Mouse (Mus musculus): ENCODE data around the gene Arl2bp. TPM values are rescaled to one million over a fixed set of nuclear protein-coding genes. Genes with fewer than 3 reads are reported as not detected.
A peak's percentile ranks its signal among the peaks of the same experiment; 100 is the strongest.

Arl2bp gene
- polyA plus RNA-seq (2014; fragmentation: Nextera tagmentation; extraction: Ambion mirVana): 54.5 and 59.0 TPM in 2 replicates

DNA sequence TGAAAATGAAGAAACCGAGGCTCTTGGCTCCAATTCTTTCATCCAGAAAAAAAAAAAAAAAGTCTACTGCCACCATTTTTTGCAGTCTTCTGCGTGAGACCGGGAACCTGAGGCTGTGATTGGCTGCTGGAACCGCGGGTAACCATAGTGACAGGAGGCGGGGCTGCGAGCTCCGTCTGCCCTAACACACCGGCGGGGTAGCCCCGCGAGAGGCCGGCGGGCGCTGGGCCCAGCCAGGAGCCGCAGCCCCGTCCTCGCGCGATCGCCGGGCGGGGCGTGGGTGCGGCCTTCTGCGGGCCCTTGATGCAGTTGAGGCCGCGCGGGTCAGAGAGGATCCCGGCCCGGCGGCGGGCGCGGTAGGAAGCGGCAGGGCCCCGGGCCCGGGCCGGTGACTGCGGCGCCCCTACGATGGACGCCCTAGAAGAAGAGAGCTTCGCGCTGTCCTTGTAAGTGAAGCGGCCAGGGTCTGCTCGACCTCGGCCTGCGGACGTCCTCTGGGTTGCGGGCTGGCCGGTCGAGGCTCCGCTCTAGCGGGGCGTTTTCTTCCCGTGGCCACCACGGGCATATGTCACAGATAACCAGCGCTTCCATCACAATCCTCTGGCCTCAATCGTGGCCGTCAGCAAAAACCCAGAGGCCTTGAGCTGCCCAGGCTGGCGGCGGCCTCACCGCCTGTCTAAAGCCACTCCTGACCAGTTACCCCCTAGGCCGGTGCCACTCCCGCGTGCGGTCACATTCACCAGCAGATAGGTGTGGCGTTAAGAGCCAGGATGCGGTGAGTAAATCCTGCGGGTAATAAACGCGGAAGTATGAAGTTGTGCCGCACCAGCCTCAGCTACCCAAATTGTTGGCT is at the start of gene Arl2bp:
TSS of gene Arl2bp (plus strand) at position 145 of the 853 bp plus-strand sequence.
- H3K9ac ChIP-seq (ENCODE audit: low read depth, low read length): peak within 1 kb of the TSS; percentile 98
- under 1% methylated on average over 50 of the region's 74 CpGs for WGBS
- H3K9me3 ChIP-seq (ENCODE audit: control insufficient read depth, low read length): no peaks in the 10 kb centered on the region
- peaks cover 33% of the 10 kb centered on the region for H3K36me3 ChIP-seq (ENCODE audit: control insufficient read depth, insufficient read depth, low read length)
- DNase-seq (ENCODE audit: low spot score): peak; percentile 97
- H3K27ac ChIP-seq (replicated peaks; ENCODE audit: low read depth, low read length): peak within 1 kb of the TSS; percentile 90
- H3K4me1 ChIP-seq (ENCODE audit: control insufficient read depth, insufficient read depth, low read length): no peaks in the 10 kb centered on the region
- peak within 1 kb of the TSS; percentile 76 for H3K4me2 ChIP-seq (ENCODE audit: low read depth, low read length)
- H3K4me3 ChIP-seq (ENCODE audit: low read depth, low read length): peak within 1 kb of the TSS; percentile 95
- H3K27me3 ChIP-seq (replicated peaks; ENCODE audit: control insufficient read depth, insufficient read depth, low read length): no peaks in the 10 kb centered on the region
- ATAC-seq (ENCODE audit: low read depth): peak; percentile 99

DNA sequence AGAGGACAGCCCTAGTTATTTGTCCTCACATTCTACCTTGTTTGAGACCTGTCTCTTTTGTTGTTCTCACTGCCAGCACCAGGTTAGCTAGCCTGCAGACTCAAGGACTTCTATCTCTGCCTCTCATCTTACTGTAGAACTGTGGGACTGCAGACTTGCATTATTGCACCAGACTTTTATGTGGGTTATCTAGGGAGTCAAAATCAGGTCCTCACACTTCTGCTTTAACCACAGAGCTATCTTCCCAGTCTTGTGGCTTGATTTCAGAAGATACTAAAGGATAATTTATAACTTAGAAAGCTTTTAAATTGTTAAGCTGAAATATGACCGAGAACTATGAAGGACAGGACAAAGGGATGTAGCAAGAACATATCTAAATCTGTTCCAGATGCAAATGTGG is 41.5 kb upstream of the Arl2bp start:
- no peaks in the 10 kb centered on the region for H3K9me3 ChIP-seq (ENCODE audit: control insufficient read depth, low read length)
- WGBS: 69% methylated on average over 1 of the region's 1 CpGs
- H3K9ac ChIP-seq (ENCODE audit: low read depth, low read length): no peak overlapping the region
- no peak overlapping the region for H3K4me2 ChIP-seq (ENCODE audit: low read depth, low read length)
- no peak overlapping the region for H3K27ac ChIP-seq (replicated peaks; ENCODE audit: low read depth, low read length)
- ATAC-seq (ENCODE audit: low read depth) (no peak), DNase-seq (ENCODE audit: low spot score) (no peak)
- no peaks in the 10 kb centered on the region for H3K4me1 ChIP-seq (ENCODE audit: control insufficient read depth, insufficient read depth, low read length)
- no peak overlapping the region for H3K4me3 ChIP-seq (ENCODE audit: low read depth, low read length)
- H3K36me3 ChIP-seq (ENCODE audit: control insufficient read depth, insufficient read depth, low read length): peaks cover 38% of the 10 kb centered on the region
- no peaks in the 10 kb centered on the region for H3K27me3 ChIP-seq (replicated peaks; ENCODE audit: control insufficient read depth, insufficient read depth, low read length)

GRCm38 (mm10) chr8:94633564-94634194 is 32.7 kb upstream of the Arl2bp start:
- Histone ChIP-seq H3K4me3 (ENCODE audit: low read depth, low read length) (no peak overlapping the region), H3K4me2 (ENCODE audit: low read depth, low read length) (no peak overlapping the region), H3K9me3 (ENCODE audit: control insufficient read depth, low read length) (no peaks in the 10 kb centered on the region), H3K36me3 (ENCODE audit: control insufficient read depth, insufficient read depth, low read length) (peaks cover 89% of the 10 kb centered on the region), H3K9ac (ENCODE audit: low read depth, low read length) (no peak overlapping the region), H3K4me1 (ENCODE audit: control insufficient read depth, insufficient read depth, low read length) (no peaks in the 10 kb centered on the region), H3K27ac (replicated peaks; ENCODE audit: low read depth, low read length) (no peak overlapping the region), H3K27me3 (replicated peaks; ENCODE audit: control insufficient read depth, insufficient read depth, low read length) (no peaks in the 10 kb centered on the region)
- ATAC-seq (ENCODE audit: low read depth) (no peak), DNase-seq (ENCODE audit: low spot score) (no peak)
- WGBS: 87% methylated on average over 2 of the region's 2 CpGs

DNA sequence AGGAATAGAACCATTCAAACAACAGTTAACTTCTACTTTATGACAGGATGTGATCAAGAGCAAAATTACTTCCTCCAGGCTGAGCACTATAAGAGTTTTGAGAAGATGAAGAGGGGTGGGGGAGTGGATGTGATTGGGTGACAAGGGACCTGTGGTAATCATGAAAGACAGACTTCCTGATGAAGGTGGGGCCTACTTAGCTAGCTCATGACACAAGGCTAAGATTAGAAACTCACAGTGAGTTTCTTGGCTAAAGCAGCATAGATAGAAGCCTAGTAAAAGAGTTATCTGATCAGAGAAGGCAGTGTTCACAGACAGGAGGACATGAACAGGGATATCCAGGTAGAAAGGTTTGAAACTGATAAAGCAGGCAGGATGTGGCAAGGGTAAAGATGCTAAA is 32.2 kb upstream of the Arl2bp start:
- Histone ChIP-seq H3K27me3 (replicated peaks; ENCODE audit: control insufficient read depth, insufficient read depth, low read length) (no peaks in the 10 kb centered on the region), H3K27ac (replicated peaks; ENCODE audit: low read depth, low read length) (no peak overlapping the region), H3K36me3 (ENCODE audit: control insufficient read depth, insufficient read depth, low read length) (peaks cover 90% of the 10 kb centered on the region), H3K9ac (ENCODE audit: low read depth, low read length) (no peak overlapping the region), H3K4me2 (ENCODE audit: low read depth, low read length) (no peak overlapping the region), H3K4me3 (ENCODE audit: low read depth, low read length) (no peak overlapping the region), H3K4me1 (ENCODE audit: control insufficient read depth, insufficient read depth, low read length) (no peaks in the 10 kb centered on the region), H3K9me3 (ENCODE audit: control insufficient read depth, low read length) (no peaks in the 10 kb centered on the region)
- ATAC-seq (ENCODE audit: low read depth) (no peak), DNase-seq (ENCODE audit: low spot score) (no peak)

DNA sequence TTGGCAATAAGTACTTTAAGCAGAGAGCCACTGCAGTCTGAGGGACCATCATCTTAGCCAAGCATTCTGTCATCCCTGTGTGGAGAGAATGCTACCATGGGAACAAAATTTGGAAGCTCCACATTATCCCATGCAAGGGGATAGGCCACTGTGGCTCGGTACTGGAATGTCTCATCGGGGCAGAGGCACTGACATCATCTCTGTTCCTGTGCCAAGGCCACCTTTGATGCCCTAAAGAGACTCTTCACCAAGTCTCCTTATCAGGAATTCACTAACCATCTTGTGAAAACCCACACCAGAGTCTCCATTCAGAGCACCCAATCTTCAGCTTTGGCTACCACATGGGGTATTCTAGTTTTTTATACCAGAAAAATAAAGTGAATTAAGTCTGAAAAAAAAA is 25.2 kb upstream of the Arl2bp start:
- DNase-seq (ENCODE audit: low spot score): no peak
- H3K27me3 ChIP-seq (replicated peaks; ENCODE audit: control insufficient read depth, insufficient read depth, low read length): no peaks in the 10 kb centered on the region
- no peak overlapping the region for H3K9ac ChIP-seq (ENCODE audit: low read depth, low read length)
- no peak overlapping the region for H3K4me2 ChIP-seq (ENCODE audit: low read depth, low read length)
- H3K9me3 ChIP-seq (ENCODE audit: control insufficient read depth, low read length): no peaks in the 10 kb centered on the region
- H3K4me1 ChIP-seq (ENCODE audit: control insufficient read depth, insufficient read depth, low read length): no peaks in the 10 kb centered on the region
- H3K27ac ChIP-seq (replicated peaks; ENCODE audit: low read depth, low read length): no peak overlapping the region
- peaks cover 86% of the 10 kb centered on the region for H3K36me3 ChIP-seq (ENCODE audit: control insufficient read depth, insufficient read depth, low read length)
- ATAC-seq (ENCODE audit: low read depth): no peak
- no peak overlapping the region for H3K4me3 ChIP-seq (ENCODE audit: low read depth, low read length)
- WGBS: 92% methylated on average over 2 of the region's 2 CpGs

DNA sequence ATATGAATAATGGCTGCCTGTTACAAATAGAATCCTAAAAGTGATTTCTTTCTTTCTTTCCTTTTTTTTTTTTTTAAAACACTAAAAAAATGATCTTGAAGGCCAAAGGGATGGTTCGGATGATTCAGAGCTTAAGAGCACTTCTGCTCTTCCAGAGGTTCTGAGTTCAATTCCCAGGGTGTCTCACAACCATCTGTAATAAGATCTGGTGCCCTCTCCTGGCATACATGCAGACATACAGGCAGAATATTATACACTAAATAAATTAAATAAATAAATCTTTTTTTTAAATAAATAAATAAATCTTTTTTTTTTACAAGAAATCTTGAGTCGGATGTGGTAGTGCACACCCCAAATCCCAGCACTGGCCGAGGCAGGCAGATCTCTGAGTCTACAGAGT is 24.5 kb upstream of the Arl2bp start:
- Histone ChIP-seq H3K9ac (ENCODE audit: low read depth, low read length) (no peak overlapping the region), H3K9me3 (ENCODE audit: control insufficient read depth, low read length) (no peaks in the 10 kb centered on the region), H3K4me1 (ENCODE audit: control insufficient read depth, insufficient read depth, low read length) (no peaks in the 10 kb centered on the region), H3K4me3 (ENCODE audit: low read depth, low read length) (no peak overlapping the region), H3K27me3 (replicated peaks; ENCODE audit: control insufficient read depth, insufficient read depth, low read length) (no peaks in the 10 kb centered on the region), H3K27ac (replicated peaks; ENCODE audit: low read depth, low read length) (no peak overlapping the region), H3K4me2 (ENCODE audit: low read depth, low read length) (no peak overlapping the region), H3K36me3 (ENCODE audit: control insufficient read depth, insufficient read depth, low read length) (peaks cover 86% of the 10 kb centered on the region)
- no peak for DNase-seq (ENCODE audit: low spot score)
- no peak for ATAC-seq (ENCODE audit: low read depth)
- WGBS: 91% methylated on average over 3 of the region's 3 CpGs

DNA sequence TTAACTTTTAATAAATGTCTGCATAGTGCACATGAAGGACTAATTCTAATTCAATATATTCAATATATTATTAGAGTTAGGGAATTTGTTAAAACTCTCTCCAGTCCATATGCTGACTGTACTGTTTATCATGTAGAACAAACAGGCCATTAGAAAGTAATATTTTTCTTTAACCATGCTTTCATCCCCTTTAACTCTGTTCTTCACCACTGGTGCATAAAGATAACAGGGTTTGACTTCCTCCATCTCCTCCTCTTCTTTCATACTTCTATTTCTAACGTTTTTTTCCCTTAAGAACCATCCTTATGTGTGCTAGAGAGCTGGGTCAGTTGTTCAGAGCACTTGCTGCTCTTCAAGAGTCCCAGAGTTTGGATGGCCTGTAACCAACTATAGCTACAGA is 21.2 kb upstream of the Arl2bp start:
- no peak overlapping the region for H3K4me3 ChIP-seq (ENCODE audit: low read depth, low read length)
- no peak overlapping the region for H3K27ac ChIP-seq (replicated peaks; ENCODE audit: low read depth, low read length)
- H3K27me3 ChIP-seq (replicated peaks; ENCODE audit: control insufficient read depth, insufficient read depth, low read length): no peaks in the 10 kb centered on the region
- 50% methylated on average over 1 of the region's 1 CpGs for WGBS
- DNase-seq (ENCODE audit: low spot score) (no peak), ATAC-seq (ENCODE audit: low read depth) (no peak)
- no peaks in the 10 kb centered on the region for H3K4me1 ChIP-seq (ENCODE audit: control insufficient read depth, insufficient read depth, low read length)
- no peak overlapping the region for H3K4me2 ChIP-seq (ENCODE audit: low read depth, low read length)
- peaks cover 77% of the 10 kb centered on the region for H3K36me3 ChIP-seq (ENCODE audit: control insufficient read depth, insufficient read depth, low read length)
- no peaks in the 10 kb centered on the region for H3K9me3 ChIP-seq (ENCODE audit: control insufficient read depth, low read length)
- no peak overlapping the region for H3K9ac ChIP-seq (ENCODE audit: low read depth, low read length)

DNA sequence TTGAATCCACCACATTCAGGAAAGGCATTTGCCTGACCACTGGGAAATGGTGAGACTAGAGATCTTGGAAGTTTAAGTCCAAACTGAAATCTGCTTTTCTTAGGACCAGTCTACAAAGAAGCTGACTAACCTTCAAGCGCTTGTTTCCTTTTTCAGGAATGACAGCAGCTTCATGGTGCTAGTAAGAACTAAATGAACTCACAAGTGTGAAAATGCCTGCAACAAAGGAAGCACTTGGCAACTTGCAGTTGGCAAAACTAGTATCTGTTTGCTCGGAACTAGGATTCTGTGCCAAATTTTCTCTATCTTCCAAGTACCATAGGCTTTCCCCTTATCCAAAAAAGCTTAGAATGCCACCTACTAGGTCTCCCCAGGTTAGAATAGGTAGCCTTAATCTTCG is 20.2 kb upstream of the Arl2bp start:
- H3K27ac ChIP-seq (replicated peaks; ENCODE audit: low read depth, low read length): no peak overlapping the region
- H3K4me2 ChIP-seq (ENCODE audit: low read depth, low read length): no peak overlapping the region
- 90% methylated on average over 3 of the region's 3 CpGs for WGBS
- H3K9ac ChIP-seq (ENCODE audit: low read depth, low read length): no peak overlapping the region
- no peak overlapping the region for H3K4me3 ChIP-seq (ENCODE audit: low read depth, low read length)
- DNase-seq (ENCODE audit: low spot score) (no peak), ATAC-seq (ENCODE audit: low read depth) (no peak)
- H3K9me3 ChIP-seq (ENCODE audit: control insufficient read depth, low read length): no peaks in the 10 kb centered on the region
- H3K36me3 ChIP-seq (ENCODE audit: control insufficient read depth, insufficient read depth, low read length): peaks cover 74% of the 10 kb centered on the region
- no peaks in the 10 kb centered on the region for H3K4me1 ChIP-seq (ENCODE audit: control insufficient read depth, insufficient read depth, low read length)
- no peaks in the 10 kb centered on the region for H3K27me3 ChIP-seq (replicated peaks; ENCODE audit: control insufficient read depth, insufficient read depth, low read length)

Data from embryonic facial prominence, embryonic 14.5 days (tissue).